Mouse (Mus musculus) adrenal gland (tissue): ENCODE results near the gene Sh2b1.

Source experiments
- intact Hi-C: fragments of 180-260 bp; cut with DNase I; formaldehyde crosslinking; loops from one replicate; pipeline ENCODE4 v1.15.1; 2025
- long read RNA-seq, 2 experiments: library from polyadenylated mRNA; unstranded; transcript quantifications; one replicate each; pipeline ENCODE4 v2.0.0; 2020; ENCODE audit warnings: borderline replicate concordance in 1 of 2; ENCODE audit not compliant: insufficient replicate concordance in 1 of 2

Sh2b1 gene
- long read RNA-seq, experiment 1, partial matches to known transcripts = 8 of 20 reads
- long read RNA-seq, experiment 1, other reads (novel, unspliced or antisense) = 11 of 20 reads
- long read RNA-seq, experiment 2, partial matches to known transcripts = 7 of 22 reads
- long read RNA-seq, experiment 2, other reads (novel, unspliced or antisense) = 14 of 22 reads

GRCm38 (mm10) chr7:126474993-126475581 lies at the start of gene Sh2b1:
Sh2b1 (minus strand) TSS chr7:126475424.
- intact Hi-C loops = loop anchor here (5.0 kb wide), 1 partner anchor 38 kb away; no protein-coding TSS in a partner anchor

- intact Hi-C loops = loop anchor here (10.0 kb wide), 1 partner anchor 199 kb away; no protein-coding TSS in a partner anchor
These were observed 48.1 kb upstream of the Sh2b1 start for GRCm38 (mm10) chr7:126523316-126523715.

- intact Hi-C loops = no loop called here
These were observed 44.3 kb upstream of the Sh2b1 start for GRCm38 (mm10) chr7:126519513-126519912.

- intact Hi-C loops = no loop called here
These were observed 43.2 kb upstream of the Sh2b1 start for GRCm38 (mm10) chr7:126518261-126518941.

GRCm38 (mm10) chr7:126511287-126511686 lies 36.1 kb upstream of the Sh2b1 start:
- intact Hi-C loops = no loop called here

GRCm38 (mm10) chr7:126507126-126507778 lies 32.0 kb upstream of the Sh2b1 start:
- intact Hi-C loops = no loop called here

- intact Hi-C loops = no loop called here
These were observed 29.7 kb upstream of the Sh2b1 start for GRCm38 (mm10) chr7:126504913-126505312.

- intact Hi-C loops = loop anchor here (2.0 kb wide), 1 partner anchor 17 kb away; the partner anchor contains the start of gene Tufm
These were observed 28.2 kb upstream of the Sh2b1 start, which contains the start of gene Atxn2l for GRCm38 (mm10) chr7:126503273-126503878. Atxn2l (minus strand) TSS chr7:126503437.

GRCm38 (mm10) chr7:126502751-126503150 lies 27.5 kb upstream of the Sh2b1 start:
- intact Hi-C loops = loop anchor here (2.0 kb wide), 1 partner anchor 16 kb away; the partner anchor contains the start of gene Tufm

GRCm38 (mm10) chr7:126502023-126502741 lies 27.0 kb upstream of the Sh2b1 start:
- intact Hi-C loops = loop anchor here (2.0 kb wide), 1 partner anchor 15 kb away; the partner anchor contains the start of gene Tufm

GRCm38 (mm10) chr7:126501684-126502022 lies 26.4 kb upstream of the Sh2b1 start:
- intact Hi-C loops = loop anchor here (2.0 kb wide), 1 partner anchor 15 kb away; the partner anchor contains the start of gene Tufm

GRCm38 (mm10) chr7:126499416-126499815 lies 24.2 kb upstream of the Sh2b1 start:
- intact Hi-C loops = no loop called here

- intact Hi-C loops = no loop called here
These were observed 22.7 kb upstream of the Sh2b1 start for GRCm38 (mm10) chr7:126497966-126498365.

- intact Hi-C loops = no loop called here
These were observed 21.3 kb upstream of the Sh2b1 start for GRCm38 (mm10) chr7:126496475-126496874.

GRCm38 (mm10) chr7:126494120-126494519 lies 18.9 kb upstream of the Sh2b1 start:
- intact Hi-C loops = loop anchor here (5.0 kb wide), 1 partner anchor 63 kb away; no protein-coding TSS in a partner anchor

GRCm38 (mm10) chr7:126491973-126492372 lies 16.7 kb upstream of the Sh2b1 start:
- intact Hi-C loops = loop anchor here (5.0 kb wide), 1 partner anchor 65 kb away; no protein-coding TSS in a partner anchor

GRCm38 (mm10) chr7:126491005-126491404 lies 15.8 kb upstream of the Sh2b1 start:
- intact Hi-C loops = loop anchor here (5.0 kb wide), 1 partner anchor 66 kb away; no protein-coding TSS in a partner anchor

GRCm38 (mm10) chr7:126487617-126488385 lies 12.6 kb upstream of the Sh2b1 start:
- intact Hi-C loops = loop anchor here (2.0 kb wide), 1 partner anchor 15 kb away; the partner anchor contains the start of gene Atxn2l

GRCm38 (mm10) chr7:126487052-126487483 lies 11.8 kb upstream of the Sh2b1 start, which contains the start of gene Tufm:
Tufm (plus strand) TSS chr7:126487361.
- intact Hi-C loops = loop anchor here (2.0 kb wide), 1 partner anchor 16 kb away; the partner anchor contains the start of gene Atxn2l
